Mouse (Mus musculus): ENCODE results near the gene Otud3.
"Not testable (repeated sequence)": the region's sequence is repeated elsewhere in the genome, so short reads cannot be mapped to it uniquely, and the experiment has no call there.

The Otud3 gene

GRCm38 (mm10) chr4:138913797-138914196 lies at the start of gene Otud3:
Gene Otud3 (minus strand): TSS chr4:138913945.
- peak; percentile 79 to 89 for DNase-seq (ENCODE audit: low spot score in 2 of 2)

GRCm38 (mm10) chr4:138962719-138963118 lies 49.0 kb upstream of the Otud3 start:
- no peak for DNase-seq (ENCODE audit: low spot score in 2 of 2)

- DNase-seq (ENCODE audit: low spot score in 2 of 2): no peak
Observed at GRCm38 (mm10) chr4:138959926-138960325, 46.2 kb upstream of the Otud3 start.

- no peak for DNase-seq (ENCODE audit: low spot score in 2 of 2)
Observed at GRCm38 (mm10) chr4:138959120-138959519, 45.4 kb upstream of the Otud3 start.

- no peak for DNase-seq (ENCODE audit: low spot score in 2 of 2)
Observed at GRCm38 (mm10) chr4:138958612-138959011, 44.9 kb upstream of the Otud3 start.

GRCm38 (mm10) chr4:138948257-138948656 lies 34.5 kb upstream of the Otud3 start:
- DNase-seq (ENCODE audit: low spot score in 2 of 2): no peak

GRCm38 (mm10) chr4:138943730-138944129 lies 30.0 kb upstream of the Otud3 start:
- peak in 1 of 2 experiments; percentile 29 for DNase-seq (ENCODE audit: low spot score in 2 of 2)

- DNase-seq (ENCODE audit: low spot score in 2 of 2): no peak
Observed at GRCm38 (mm10) chr4:138941966-138942365, 28.2 kb upstream of the Otud3 start.

- no peak for DNase-seq (ENCODE audit: low spot score in 2 of 2)
Observed at GRCm38 (mm10) chr4:138941401-138941800, 27.7 kb upstream of the Otud3 start.

GRCm38 (mm10) chr4:138939481-138939880 lies 25.7 kb upstream of the Otud3 start:
- DNase-seq (ENCODE audit: low spot score in 2 of 2): no peak

GRCm38 (mm10) chr4:138938495-138939269 lies 24.9 kb upstream of the Otud3 start:
- DNase-seq (ENCODE audit: low spot score in 2 of 2): no peak

- DNase-seq (ENCODE audit: low spot score in 2 of 2): no peak
Observed at GRCm38 (mm10) chr4:138934456-138935145, 20.9 kb upstream of the Otud3 start.

GRCm38 (mm10) chr4:138933862-138934261 lies 20.1 kb upstream of the Otud3 start:
- no peak for DNase-seq (ENCODE audit: low spot score in 2 of 2)

GRCm38 (mm10) chr4:138925561-138925960 lies 11.8 kb upstream of the Otud3 start:
- no peak for DNase-seq (ENCODE audit: low spot score in 2 of 2)

GRCm38 (mm10) chr4:138922131-138922459 lies 8.3 kb upstream of the Otud3 start:
- peak; percentile 98 to 99 for DNase-seq (ENCODE audit: low spot score in 2 of 2)

- no peak for DNase-seq (ENCODE audit: low spot score in 2 of 2)
Observed at GRCm38 (mm10) chr4:138921254-138922130, 7.7 kb upstream of the Otud3 start.

- DNase-seq (ENCODE audit: low spot score in 2 of 2): no peak
Observed at GRCm38 (mm10) chr4:138917282-138917681, 3.5 kb upstream of the Otud3 start.

GRCm38 (mm10) chr4:138913141-138913787 lies 481 bp downstream of the Otud3 start:
- no peak for DNase-seq (ENCODE audit: low spot score in 2 of 2)

GRCm38 (mm10) chr4:138905624-138906337 lies 8.0 kb downstream of the Otud3 start:
- no peak for DNase-seq (ENCODE audit: low spot score in 2 of 2)

GRCm38 (mm10) chr4:138899361-138899760 lies 14.4 kb downstream of the Otud3 start:
- DNase-seq (ENCODE audit: low spot score in 2 of 2): no peak

- not testable (repeated sequence) for DNase-seq (ENCODE audit: low spot score in 2 of 2)
Observed at GRCm38 (mm10) chr4:138893789-138894188, 20.0 kb downstream of the Otud3 start.

Data from frontal cortex, postnatal 25 days (tissue).